Mouse (Mus musculus): ENCODE results near the gene Lefty2. TPM values are rescaled to one million over a fixed set of nuclear protein-coding genes. Genes with fewer than 3 reads are reported as not detected.

Gene Lefty2
- polyA plus RNA-seq, 1 experiment, result not detected

DNA sequence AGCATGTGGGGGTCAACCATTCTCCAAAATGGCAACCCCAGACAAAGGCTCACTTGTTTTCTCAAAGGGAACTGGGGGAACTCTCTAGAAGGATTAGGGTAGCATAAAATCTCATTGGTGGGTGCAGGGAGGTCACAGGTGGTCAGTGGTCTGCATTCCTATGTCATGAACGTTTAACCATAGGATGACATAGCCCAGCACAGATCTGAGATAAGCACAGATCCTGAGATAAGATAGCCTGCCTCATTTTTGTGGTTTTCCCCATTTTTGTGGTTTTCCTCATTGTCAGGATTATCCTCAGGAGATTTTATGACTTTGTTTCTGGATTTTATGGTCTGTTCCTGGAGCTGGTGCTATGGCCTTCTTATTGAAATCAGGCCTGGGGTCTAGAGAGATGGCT, 24.1 kb downstream of the Lefty2 start:
- no peaks in the 10 kb centered on the region for H3K27me3 ChIP-seq (ENCODE audit: control insufficient read depth, insufficient read depth, insufficient read length)
- H3ac ChIP-seq (ENCODE audit: control insufficient read depth, insufficient read length, low read depth), result no peak overlapping the region
- TF ChIP-seq MYOG (IDR thresholded peaks at IDR 0.05; ENCODE audit: control insufficient read depth, extremely low read depth, insufficient read length) (no peak), CEBPB (IDR thresholded peaks at IDR 0.05; ENCODE audit: low read depth) (no peak), MYOD1 (IDR thresholded peaks at IDR 0.05; ENCODE audit: control insufficient read depth, insufficient read length, low read depth) (peak; percentile 64)

GRCm38 (mm10) chr1:180919686-180920085, 26.8 kb downstream of the Lefty2 start:
- Histone ChIP-seq H3ac (ENCODE audit: control insufficient read depth, insufficient read length, low read depth) (no peak overlapping the region), H3K79me2 (ENCODE audit: control insufficient read depth, insufficient read depth) (no peaks in the 10 kb centered on the region), H3K4me3 (ENCODE audit: insufficient read depth, poor library complexity, severe bottlenecking) (no peak overlapping the region), H3K36me3 (ENCODE audit: control insufficient read depth, insufficient read depth) (no peaks in the 10 kb centered on the region), H3K79me3 (ENCODE audit: low read depth) (no peaks in the 10 kb centered on the region), H3K27me3 (ENCODE audit: control insufficient read depth, insufficient read depth, insufficient read length) (no peaks in the 10 kb centered on the region)
- TF ChIP-seq CTCF (IDR thresholded peaks at IDR 0.05; ENCODE audit: control insufficient read depth, insufficient read depth, insufficient read length) (peak; percentile 34), USF1 (IDR thresholded peaks at IDR 0.05; ENCODE audit: low read depth) (no peak)

More for the DNA sequence above, 24.1 kb downstream of the Lefty2 start:
- Histone ChIP-seq H3K79me3 (ENCODE audit: low read depth) (no peaks in the 10 kb centered on the region), H3K79me2 (ENCODE audit: control insufficient read depth, insufficient read depth) (no peaks in the 10 kb centered on the region), H3K36me3 (ENCODE audit: control insufficient read depth, insufficient read depth) (no peaks in the 10 kb centered on the region), H3K4me3 (ENCODE audit: insufficient read depth, poor library complexity, severe bottlenecking) (no peak overlapping the region)

GRCm38 (mm10) chr1:180922273-180923048, 29.6 kb downstream of the Lefty2 start:
- H3K36me3 ChIP-seq (ENCODE audit: control insufficient read depth, insufficient read depth), result no peaks in the 10 kb centered on the region
- no peaks in the 10 kb centered on the region for H3K79me3 ChIP-seq (ENCODE audit: low read depth)
- H3ac ChIP-seq (ENCODE audit: control insufficient read depth, insufficient read length, low read depth), result no peak overlapping the region
- no peaks in the 10 kb centered on the region for H3K27me3 ChIP-seq (ENCODE audit: control insufficient read depth, insufficient read depth, insufficient read length)
- TF ChIP-seq MYOG (IDR thresholded peaks at IDR 0.05; ENCODE audit: control insufficient read depth, extremely low read depth, insufficient read length) (no peak), FOSL1 (IDR thresholded peaks at IDR 0.05; ENCODE audit: insufficient read depth, low read length, poor library complexity, severe bottlenecking) (no peak), MYOD1 (IDR thresholded peaks at IDR 0.05; ENCODE audit: control insufficient read depth, insufficient read length, low read depth) (no peak), CTCF (IDR thresholded peaks at IDR 0.05; ENCODE audit: control insufficient read depth, insufficient read depth, insufficient read length) (no peak), MAX (IDR thresholded peaks at IDR 0.05) (no peak), USF1 (IDR thresholded peaks at IDR 0.05; ENCODE audit: low read depth) (no peak), CEBPB (IDR thresholded peaks at IDR 0.05; ENCODE audit: low read depth) (no peak)
- no peaks in the 10 kb centered on the region for H3K79me2 ChIP-seq (ENCODE audit: control insufficient read depth, insufficient read depth)
- H3K4me3 ChIP-seq (ENCODE audit: insufficient read depth, poor library complexity, severe bottlenecking), result no peak overlapping the region

DNA sequence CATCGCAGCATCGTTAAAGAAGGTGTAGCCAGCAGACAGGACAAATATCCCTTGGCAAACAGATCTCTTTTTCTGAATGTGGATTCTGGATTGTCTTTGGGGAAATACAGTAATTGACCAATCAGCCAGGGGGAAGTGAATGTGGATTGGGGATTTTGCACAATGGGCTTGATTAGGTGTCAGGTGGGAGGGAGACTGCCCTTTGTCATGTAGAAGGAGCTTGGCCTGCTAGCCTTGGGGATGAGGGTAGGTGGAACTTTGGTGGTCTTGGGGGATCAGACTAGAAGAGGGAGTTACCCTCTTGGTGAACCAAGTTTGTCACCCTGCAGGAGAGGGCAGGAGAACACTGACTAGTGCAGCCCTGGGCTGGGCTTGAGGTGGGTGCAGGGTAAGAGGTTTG, 31.8 kb downstream of the Lefty2 start:
- Histone ChIP-seq H3K79me3 (ENCODE audit: low read depth) (no peaks in the 10 kb centered on the region), H3K79me2 (ENCODE audit: control insufficient read depth, insufficient read depth) (no peaks in the 10 kb centered on the region), H3K27me3 (ENCODE audit: control insufficient read depth, insufficient read depth, insufficient read length) (no peaks in the 10 kb centered on the region), H3K4me3 (ENCODE audit: insufficient read depth, poor library complexity, severe bottlenecking) (no peak overlapping the region), H3K36me3 (ENCODE audit: control insufficient read depth, insufficient read depth) (no peaks in the 10 kb centered on the region), H3ac (ENCODE audit: control insufficient read depth, insufficient read length, low read depth) (no peak overlapping the region)
- TF ChIP-seq CEBPB (IDR thresholded peaks at IDR 0.05; ENCODE audit: low read depth), result no peak

GRCm38 (mm10) chr1:180926286-180926685, 33.4 kb downstream of the Lefty2 start:
- H3K27me3 ChIP-seq (ENCODE audit: control insufficient read depth, insufficient read depth, insufficient read length), result no peaks in the 10 kb centered on the region
- H3K36me3 ChIP-seq (ENCODE audit: control insufficient read depth, insufficient read depth), result no peaks in the 10 kb centered on the region
- H3K79me2 ChIP-seq (ENCODE audit: control insufficient read depth, insufficient read depth), result no peaks in the 10 kb centered on the region
- no peaks in the 10 kb centered on the region for H3K79me3 ChIP-seq (ENCODE audit: low read depth)
- TF ChIP-seq MAX (IDR thresholded peaks at IDR 0.05), result no peak
- no peak for TF ChIP-seq FOSL1 (IDR thresholded peaks at IDR 0.05; ENCODE audit: insufficient read depth, low read length, poor library complexity, severe bottlenecking)
- no peak for TF ChIP-seq MYOG (IDR thresholded peaks at IDR 0.05; ENCODE audit: control insufficient read depth, extremely low read depth, insufficient read length)
- TF ChIP-seq CEBPB (IDR thresholded peaks at IDR 0.05; ENCODE audit: low read depth), result no peak
- TF ChIP-seq USF1 (IDR thresholded peaks at IDR 0.05; ENCODE audit: low read depth), result no peak
- TF ChIP-seq CTCF (IDR thresholded peaks at IDR 0.05; ENCODE audit: control insufficient read depth, insufficient read depth, insufficient read length), result no peak
- TF ChIP-seq MYOD1 (IDR thresholded peaks at IDR 0.05; ENCODE audit: control insufficient read depth, insufficient read length, low read depth), result no peak
- no peak overlapping the region for H3K4me3 ChIP-seq (ENCODE audit: insufficient read depth, poor library complexity, severe bottlenecking)
- no peak overlapping the region for H3ac ChIP-seq (ENCODE audit: control insufficient read depth, insufficient read length, low read depth)

- Histone ChIP-seq H3ac (ENCODE audit: control insufficient read depth, insufficient read length, low read depth) (no peak overlapping the region), H3K79me3 (ENCODE audit: low read depth) (no peaks in the 10 kb centered on the region), H3K36me3 (ENCODE audit: control insufficient read depth, insufficient read depth) (no peaks in the 10 kb centered on the region), H3K4me3 (ENCODE audit: insufficient read depth, poor library complexity, severe bottlenecking) (no peak overlapping the region), H3K79me2 (ENCODE audit: control insufficient read depth, insufficient read depth) (no peaks in the 10 kb centered on the region), H3K27me3 (ENCODE audit: control insufficient read depth, insufficient read depth, insufficient read length) (no peaks in the 10 kb centered on the region)
- TF ChIP-seq FOSL1 (IDR thresholded peaks at IDR 0.05; ENCODE audit: insufficient read depth, low read length, poor library complexity, severe bottlenecking) (no peak), MAX (IDR thresholded peaks at IDR 0.05) (no peak), CTCF (IDR thresholded peaks at IDR 0.05; ENCODE audit: control insufficient read depth, insufficient read depth, insufficient read length) (no peak)
Measured at GRCm38 (mm10) chr1:180929599-180929998, 36.7 kb downstream of the Lefty2 start.

All from C2C12 (cell line).